Comparison of ENCODE assay signal across 8 mouse cellular contexts in genomic region chr9:106465571-106466200, GRCm38 (mm10). TPM values are rescaled to one million over a fixed set of nuclear protein-coding genes. Genes with fewer than 3 reads are reported as not detected.
A peak's percentile ranks its signal among the peaks of the same experiment; 100 is the strongest.
DNase-seq lines count a peak whose midpoint lies in the region; ATAC-seq and TF ChIP-seq lines count a peak whose summit lies in the region.

Gpr62 (minus strand) TSS chr9:106465938.

- H3K4me2 ChIP-seq in heart, postnatal 0 days (ENCODE audit: low read depth, low read length): peak within 1 kb of the TSS; percentile 99
- peak within 1 kb of the TSS; percentile 98 for H3K4me2 ChIP-seq in limb, embryonic 15.5 days

- peak within 1 kb of the TSS; percentile 28 for H3K27ac ChIP-seq in heart, postnatal 0 days (ENCODE audit: low read depth)
- H3K27ac ChIP-seq in limb, embryonic 15.5 days: peak within 1 kb of the TSS; percentile 50

- peak within 1 kb of the TSS; percentile 27 for H3K4me3 ChIP-seq in erythroblast, embryonic 14.5 days (replicated peaks)
- H3K4me3 ChIP-seq in heart, postnatal 0 days (ENCODE audit: low read depth, low read length): peak within 1 kb of the TSS; percentile 66
- peak within 1 kb of the TSS; percentile 59 for H3K4me3 ChIP-seq in limb, embryonic 15.5 days

- ATAC-seq in erythroblast, adult 5-6 weeks (replicated peaks; ENCODE audit: low FRiP score, poor library complexity, severe bottlenecking): no peak
- ATAC-seq in heart, postnatal 0 days (ENCODE audit: insufficient read depth, low read depth): no peak
- ATAC-seq in limb, embryonic 15.5 days (ENCODE audit: insufficient number of reproducible peaks, low FRiP score, low TSS enrichment, low read depth): no peak
- ATAC-seq in activated CD4-positive, CD25-positive, alpha-beta regulatory T cell, adult 4 months: no peak

- peaks cover 33% of the 10 kb centered on the region for H3K27me3 ChIP-seq in erythroblast, embryonic 14.5 days (ENCODE audit: control insufficient read depth)
- H3K27me3 ChIP-seq in heart, postnatal 0 days (ENCODE audit: control insufficient read depth, insufficient read depth, low read length): peaks cover 6% of the 10 kb centered on the region; the same call in 1 of the 2 replicates
- 0 out of 2 replicates have a peak, but pooled peaks cover 5% of the 10 kb centered on the region for H3K27me3 ChIP-seq in limb, embryonic 15.5 days

- no peaks in the 10 kb centered on the region; the same call in 1 of the 2 replicates for H3K9me3 ChIP-seq in erythroblast, embryonic 14.5 days (ENCODE audit: control insufficient read depth, low read length)
- H3K9me3 ChIP-seq in heart, postnatal 0 days (replicated peaks; ENCODE audit: control insufficient read depth, low read length): no peaks in the 10 kb centered on the region
- no peaks in the 10 kb centered on the region for H3K9me3 ChIP-seq in limb, embryonic 15.5 days

- TF ChIP-seq EP300 in heart, postnatal 0 days (IDR thresholded peaks at IDR 0.05; ENCODE audit: low read depth): no peak

- H3K9ac ChIP-seq in heart, postnatal 0 days (replicated peaks; ENCODE audit: low read depth, low read length): peak within 1 kb of the TSS; percentile 52
- peak within 1 kb of the TSS; percentile 65 for H3K9ac ChIP-seq in limb, embryonic 15.5 days

- 29% methylated on average over 26 of the region's 26 CpGs for WGBS in heart, postnatal 0 days
- 28% methylated on average over 26 of the region's 26 CpGs for WGBS in limb, embryonic 15.5 days

- TF ChIP-seq CTCF in heart, postnatal 0 days (IDR thresholded peaks at IDR 0.05; ENCODE audit: low read depth): no peak

- DNase-seq in retina, postnatal 1 day: peak; percentile 84
- no peak for DNase-seq in retina, embryonic 14.5 days (ENCODE audit: low spot score)
- DNase-seq in heart, postnatal 0 days (ENCODE audit: low spot score): no peak
- DNase-seq in natural killer cell, adult 2 months (ENCODE audit: low spot score in 2 of 2): no peak

- no peaks in the 10 kb centered on the region; the same call in 1 of the 2 replicates for H3K36me3 ChIP-seq in erythroblast, embryonic 14.5 days (ENCODE audit: control insufficient read depth)
- H3K36me3 ChIP-seq in heart, postnatal 0 days (replicated peaks; ENCODE audit: control insufficient read depth, insufficient read depth, low read length): peaks cover 28% of the 10 kb centered on the region
- H3K36me3 ChIP-seq in limb, embryonic 15.5 days: peaks cover 27% of the 10 kb centered on the region

- peaks cover 5% of the 10 kb centered on the region for H3K4me1 ChIP-seq in erythroblast, embryonic 14.5 days (ENCODE audit: control insufficient read depth)
- peaks cover 11% of the 10 kb centered on the region for H3K4me1 ChIP-seq in heart, postnatal 0 days (ENCODE audit: control insufficient read depth, insufficient read depth)
- peaks cover 23% of the 10 kb centered on the region for H3K4me1 ChIP-seq in limb, embryonic 15.5 days

RNA-seq across cellular contexts. Expression of gene Gpr62, which starts in this region (rescaled TPM):
- not detected in 2 replicates for polyA plus RNA-seq in erythroblast, embryonic 14.5 days (2012)
- total RNA-seq in erythroblast, adult 5-6 weeks (2015; ENCODE audit: low replicate concordance): not detected in 2 replicates
- total RNA-seq in erythroblast, adult 5-6 weeks (2017; ENCODE audit: low replicate concordance): not detected in 2 replicates
- total RNA-seq in heart, postnatal 0 days (2014; rRNA removed; ENCODE audit: low replicate concordance): not detected in 2 replicates
- 0.11 TPM in 1 of 2 replicates, not detected in the other for polyA plus RNA-seq in heart, postnatal 0 days (2015; fragmentation: Nextera tagmentation; extraction: Ambion mirVana)
- polyA plus RNA-seq in limb, embryonic 15.5 days (2015; fragmentation: Nextera tagmentation; extraction: Ambion mirVana): 0.37 and 0.55 TPM in 2 replicates
- not detected for polyA plus RNA-seq in activated CD4-positive, CD25-positive, alpha-beta regulatory T cell, adult 4 months (2017; shearing (Covaris generic))
